Mouse (Mus musculus) monocyte, adult 2 months (primary cell): ENCODE data around the gene BC048562.

Experiments used
- DNase-seq, 2 experiments: peaks; one replicate each; pipeline ENCODE4 v3.0.0; 2022; ENCODE audit warnings: low spot score in 2 of 2, low read depth in 1 of 2

Gene BC048562

DNA sequence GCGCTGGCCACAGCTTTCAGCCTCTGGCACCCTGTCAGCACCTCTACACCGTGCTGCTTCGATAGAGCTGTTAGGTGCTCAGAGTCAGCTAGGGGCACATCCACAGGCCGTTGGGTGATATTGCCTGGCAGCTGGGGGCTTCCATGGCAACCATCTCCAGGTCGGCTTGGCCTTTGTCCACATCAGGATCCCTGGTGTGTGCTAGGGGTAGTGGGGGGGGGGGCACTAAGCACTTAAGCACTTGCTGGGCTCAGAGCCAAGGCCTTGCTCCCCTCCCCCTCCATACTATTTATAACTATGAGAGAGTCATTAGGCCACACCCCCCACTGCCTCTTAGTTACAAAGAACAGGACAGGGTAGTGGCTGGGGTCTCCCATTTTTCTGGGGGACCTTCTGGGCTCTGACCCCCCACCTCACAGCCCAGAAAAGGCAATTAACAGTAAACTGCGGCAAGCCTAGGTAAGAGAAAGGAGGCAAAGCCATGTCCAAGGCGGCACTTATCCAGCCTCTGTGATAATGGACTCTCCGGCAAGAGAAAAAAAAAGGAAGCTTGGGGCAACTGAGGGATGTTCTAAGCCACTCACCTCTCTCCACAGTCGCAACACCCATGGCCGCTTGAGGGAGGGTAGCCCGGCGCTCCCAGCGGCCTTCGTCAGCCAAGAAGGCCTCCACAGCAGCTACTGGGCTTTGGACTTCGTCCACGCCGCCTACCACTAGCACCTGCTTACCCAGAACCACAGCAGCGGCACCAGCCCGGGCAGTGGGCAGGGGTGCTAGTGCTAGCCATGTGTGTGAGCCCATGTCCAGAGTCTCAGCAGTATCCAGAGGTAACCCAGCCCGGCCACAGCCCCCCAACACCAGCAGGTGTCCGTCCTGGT, 14.2 kb downstream of the BC048562 start:
- DNase-seq: no peak

- DNase-seq: no peak
Observed at GRCm38 (mm10) chr9:108451170-108451493, 14.8 kb downstream of the BC048562 start.

DNA sequence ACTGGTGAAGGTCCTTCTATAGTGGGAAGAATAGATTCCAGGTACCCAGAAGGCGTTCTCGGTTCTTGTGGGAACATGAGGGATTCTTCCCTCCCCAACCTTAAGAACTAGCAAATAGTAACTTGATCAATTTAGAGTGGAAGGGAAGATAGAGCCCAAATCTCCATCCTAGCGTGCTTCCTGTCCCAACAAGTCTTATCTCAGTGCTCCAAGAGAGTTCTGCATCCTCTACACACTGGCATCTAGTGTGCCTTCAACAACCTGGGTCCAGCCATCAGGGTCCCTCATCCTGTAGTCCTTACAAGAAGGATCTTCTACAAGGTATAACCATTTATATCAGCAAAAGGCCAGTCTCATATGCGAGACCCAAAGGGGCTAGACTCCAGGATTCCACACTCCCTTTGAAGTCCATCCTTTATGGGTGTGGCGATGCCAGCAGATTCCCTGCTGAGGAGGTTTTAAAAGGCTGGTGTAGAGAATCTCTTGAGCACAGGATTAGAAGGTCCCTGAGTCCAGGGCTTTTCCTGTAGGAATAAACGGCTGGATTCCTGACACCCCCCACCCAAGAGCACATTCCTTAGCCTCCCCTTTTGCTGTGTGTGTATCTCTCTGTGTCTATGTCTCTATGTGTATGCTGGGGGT, 15.4 kb downstream of the BC048562 start:
- no peak for DNase-seq

DNA sequence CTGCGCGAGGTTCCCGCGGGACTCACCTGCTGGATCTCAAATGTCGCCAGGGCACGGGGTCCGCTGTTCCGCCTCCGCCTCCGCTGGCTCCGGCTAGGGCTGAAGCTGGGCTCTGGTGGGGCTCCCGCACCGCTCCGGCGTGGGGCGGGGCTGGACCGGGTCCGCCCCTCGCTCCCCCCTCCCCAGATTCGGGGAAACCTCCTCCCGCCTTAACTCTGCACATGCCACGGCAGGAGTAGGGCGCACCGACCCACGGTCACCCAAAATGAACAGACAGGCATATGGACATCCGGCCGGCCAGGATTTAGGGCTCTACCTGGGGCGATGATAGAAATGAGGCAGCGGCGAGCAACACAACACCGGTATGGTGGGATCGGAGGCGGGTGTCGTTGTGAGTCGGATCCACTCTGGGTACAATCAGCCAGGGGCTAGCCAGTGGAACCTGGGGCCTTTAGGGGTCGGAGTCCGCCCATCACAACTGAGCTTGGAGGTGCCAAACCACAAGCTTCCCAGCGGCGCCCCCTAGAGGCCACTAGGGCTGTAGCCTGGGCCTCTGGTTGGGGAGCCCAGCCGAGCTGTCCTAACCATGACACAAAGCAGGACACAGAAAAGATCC, 16.1 kb downstream of the BC048562 start:
- DNase-seq: peak in 1 of 2 experiments; percentile 61

- no peak for DNase-seq
Observed at GRCm38 (mm10) chr9:108452911-108453310, 16.6 kb downstream of the BC048562 start.

GRCm38 (mm10) chr9:108453458-108453857, 17.2 kb downstream of the BC048562 start:
- DNase-seq: no peak

GRCm38 (mm10) chr9:108454429-108454828, 18.1 kb downstream of the BC048562 start:
- no peak for DNase-seq

DNA sequence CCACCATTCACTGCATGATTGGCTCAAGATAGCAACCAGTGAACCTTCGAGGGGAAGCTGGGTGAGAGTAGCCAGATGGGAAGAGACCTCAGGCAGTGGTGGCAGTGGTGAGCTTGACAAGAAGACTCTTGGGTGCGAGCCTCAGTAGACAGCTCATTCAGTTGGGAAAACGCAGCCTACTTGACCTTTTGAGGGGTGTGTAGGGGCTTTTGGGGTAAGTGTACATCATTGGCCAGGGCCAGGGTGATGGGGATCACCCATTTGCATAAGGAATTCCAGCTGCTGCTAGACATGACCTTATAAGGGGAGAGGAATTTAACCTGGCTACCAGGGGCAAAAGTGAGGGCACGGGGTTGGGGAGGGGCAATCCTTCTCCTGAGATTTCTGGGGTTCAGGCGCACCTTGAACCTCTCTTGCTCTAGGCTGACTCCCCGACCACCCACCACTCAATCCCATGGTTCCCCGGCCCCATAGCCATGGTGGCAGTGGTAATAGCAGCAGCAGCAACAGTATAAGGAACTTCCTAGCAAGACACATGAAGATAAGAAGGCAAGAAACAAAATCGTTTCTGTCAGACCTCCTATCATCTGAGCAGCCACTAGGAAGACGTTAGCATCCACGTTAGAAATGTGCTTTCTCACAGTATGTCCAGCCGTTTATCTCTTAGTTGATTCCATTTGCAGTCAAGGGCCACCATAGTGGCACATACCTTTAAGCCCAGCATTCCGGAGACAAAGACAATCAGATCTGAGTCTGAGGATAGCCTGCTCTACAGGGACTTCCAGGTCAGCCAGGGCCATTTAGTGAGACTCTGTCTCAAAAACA, 19.7 kb downstream of the BC048562 start:
- DNase-seq: no peak

DNA sequence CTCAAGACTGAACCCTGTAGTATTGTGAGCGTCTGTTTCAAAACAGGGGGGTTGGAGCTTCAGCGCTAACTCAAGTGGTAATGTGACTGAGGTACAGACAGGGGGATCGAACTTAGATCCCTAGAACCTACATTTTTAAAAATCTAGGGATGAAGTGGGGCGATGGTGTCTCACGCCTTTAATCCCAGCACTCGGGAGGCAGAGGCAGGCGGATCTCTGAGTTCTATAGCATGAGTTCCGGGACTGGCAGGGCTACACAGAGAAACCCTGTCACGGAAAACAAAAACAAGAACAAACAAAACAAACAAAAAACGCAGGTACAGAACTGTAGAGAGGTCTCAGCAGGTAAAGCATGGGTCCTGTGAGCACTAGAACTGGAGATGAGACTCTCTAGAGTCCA, 20.7 kb downstream of the BC048562 start:
- DNase-seq: no peak

GRCm38 (mm10) chr9:108459939-108460318, 23.6 kb downstream of the BC048562 start:
- peak in 1 of 2 experiments; percentile 14 for DNase-seq

DNA sequence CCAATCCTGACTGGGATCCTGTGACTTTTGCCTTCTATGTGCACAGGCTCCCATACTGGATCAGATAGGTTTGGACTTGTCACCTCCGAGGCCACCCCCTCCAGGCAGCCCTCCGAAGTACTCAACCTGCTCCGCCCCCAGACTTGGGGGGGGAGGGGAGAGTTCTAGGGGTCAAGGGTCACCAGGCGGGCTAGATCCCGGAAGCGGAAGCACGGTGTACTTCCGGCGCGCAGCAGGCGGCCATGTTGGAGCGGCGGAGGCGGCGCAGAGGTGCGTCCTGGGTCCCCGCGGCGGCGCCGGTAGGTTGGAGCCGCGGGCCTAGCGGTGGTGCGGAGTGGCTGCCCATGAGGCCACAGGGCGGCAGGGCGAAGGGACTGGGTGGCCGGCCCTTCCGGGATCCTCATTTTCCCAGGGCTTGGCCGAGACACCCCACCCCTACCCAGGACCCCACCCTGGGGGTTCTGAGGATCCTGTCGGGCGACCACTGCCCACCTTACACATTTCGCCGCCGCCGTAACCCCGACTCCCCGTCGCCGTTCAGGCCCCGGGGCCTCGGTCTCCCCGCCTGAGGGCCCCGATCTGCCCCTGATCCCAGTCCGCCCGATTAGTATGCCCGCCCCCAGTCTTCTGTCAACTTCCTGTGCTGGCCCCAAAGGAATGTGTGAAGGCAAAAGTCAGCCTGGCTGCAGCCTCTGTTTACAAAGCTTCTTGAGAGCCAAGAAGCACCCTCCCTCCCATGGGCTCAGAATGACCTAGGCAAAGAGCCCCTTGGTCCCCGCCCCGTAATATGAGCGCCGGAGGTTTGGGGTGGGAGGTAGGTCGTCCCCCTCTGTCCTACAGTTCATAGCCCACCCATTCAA, 24.3 kb downstream of the BC048562 start, which contains the start of gene Ccdc71:
Gene Ccdc71 (plus strand): TSS at position 209 of the 860 bp plus-strand sequence.
- DNase-seq: peak; percentile 43 to 64

- no peak for DNase-seq
Observed at GRCm38 (mm10) chr9:108461181-108461631, 24.9 kb downstream of the BC048562 start, which contains the start of gene Klhdc8b. Gene Klhdc8b, minus strand, starts transcription at chr9:108461581.

DNA sequence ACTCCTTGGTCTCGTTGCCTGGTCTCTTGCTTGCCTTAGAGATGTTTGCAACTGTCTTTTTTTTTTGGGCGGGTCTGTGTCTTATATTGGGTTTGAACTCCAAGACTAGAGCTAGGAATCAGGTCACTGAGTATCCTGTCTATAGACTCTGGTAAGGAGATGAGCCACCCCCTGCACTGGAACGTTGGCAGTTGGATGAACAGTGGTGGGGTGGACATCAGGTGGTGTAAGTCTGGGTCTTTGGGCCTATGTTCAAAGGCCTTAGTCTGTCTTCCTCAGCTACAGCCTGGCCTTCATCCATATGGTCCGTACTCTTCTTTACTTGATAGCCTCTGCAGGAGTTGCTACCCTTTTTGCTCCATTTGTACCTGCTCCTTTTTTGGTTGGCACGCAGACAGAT, 25.4 kb downstream of the BC048562 start:
- no peak for DNase-seq

DNA sequence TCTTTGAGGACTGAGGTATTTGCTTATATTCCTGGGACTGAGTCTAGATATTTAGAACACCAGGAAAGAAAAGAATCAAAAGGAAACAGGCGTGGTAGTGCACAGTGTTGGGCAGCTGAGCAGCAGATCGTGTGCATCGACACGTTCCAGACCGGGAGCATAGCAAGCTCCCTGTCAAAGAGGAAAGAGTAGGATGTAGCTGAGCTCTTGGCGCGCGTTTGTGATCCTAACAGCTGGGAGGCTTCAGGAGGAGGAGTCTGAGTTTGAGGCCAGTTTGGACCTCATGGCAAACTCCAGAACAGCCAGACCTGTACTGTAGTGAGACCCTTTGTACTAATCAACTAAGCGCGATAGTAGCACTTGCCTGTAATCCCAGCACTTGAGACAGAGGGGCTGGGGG, 25.9 kb downstream of the BC048562 start:
- DNase-seq: no peak

DNA sequence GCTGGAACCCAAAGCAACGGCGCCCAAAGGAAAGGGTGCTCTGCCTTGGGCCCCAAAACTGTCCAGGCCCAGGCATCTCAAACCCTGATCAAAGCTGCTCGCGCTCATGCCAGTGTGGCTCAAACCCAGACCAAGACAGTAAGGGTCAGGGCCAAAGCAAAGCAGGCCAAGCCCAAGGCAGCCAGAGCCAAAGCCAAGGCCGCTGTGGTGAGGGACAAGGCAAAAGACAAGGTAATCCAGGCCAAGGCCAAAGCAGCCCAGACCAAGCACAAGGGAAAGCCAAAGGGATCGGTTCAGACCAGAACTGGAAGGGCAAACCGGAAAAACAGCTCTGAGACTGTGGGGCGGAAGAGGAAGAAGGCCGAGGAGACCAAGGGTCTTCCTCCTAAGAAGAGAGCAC, 27.4 kb downstream of the BC048562 start:
- DNase-seq: no peak

GRCm38 (mm10) chr9:108466219-108466618, 29.9 kb downstream of the BC048562 start:
- no peak for DNase-seq

GRCm38 (mm10) chr9:108469430-108469829, 33.1 kb downstream of the BC048562 start:
- no peak for DNase-seq

- no peak for DNase-seq
Observed at GRCm38 (mm10) chr9:108469845-108470244, 33.6 kb downstream of the BC048562 start.

DNA sequence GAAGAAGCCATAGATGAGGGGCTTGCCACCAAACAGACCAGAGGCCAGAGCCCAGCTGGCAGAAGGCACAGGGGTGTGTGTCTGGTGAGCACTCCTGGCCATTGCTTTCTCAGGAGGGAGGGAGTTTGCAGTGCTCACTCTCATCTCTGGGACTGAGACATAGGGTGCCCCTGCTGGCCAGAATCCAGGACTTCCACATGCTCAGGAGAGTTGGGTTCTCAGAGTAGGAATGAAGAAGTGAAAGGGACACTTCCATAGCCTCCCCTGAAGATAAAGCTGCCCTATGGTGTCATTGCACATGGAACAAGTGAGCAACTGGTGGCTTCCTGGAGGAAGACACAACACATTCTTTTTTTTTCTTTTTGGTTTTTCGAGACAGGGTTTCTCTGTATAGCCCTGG, 38.2 kb downstream of the BC048562 start:
- DNase-seq: no peak

DNA sequence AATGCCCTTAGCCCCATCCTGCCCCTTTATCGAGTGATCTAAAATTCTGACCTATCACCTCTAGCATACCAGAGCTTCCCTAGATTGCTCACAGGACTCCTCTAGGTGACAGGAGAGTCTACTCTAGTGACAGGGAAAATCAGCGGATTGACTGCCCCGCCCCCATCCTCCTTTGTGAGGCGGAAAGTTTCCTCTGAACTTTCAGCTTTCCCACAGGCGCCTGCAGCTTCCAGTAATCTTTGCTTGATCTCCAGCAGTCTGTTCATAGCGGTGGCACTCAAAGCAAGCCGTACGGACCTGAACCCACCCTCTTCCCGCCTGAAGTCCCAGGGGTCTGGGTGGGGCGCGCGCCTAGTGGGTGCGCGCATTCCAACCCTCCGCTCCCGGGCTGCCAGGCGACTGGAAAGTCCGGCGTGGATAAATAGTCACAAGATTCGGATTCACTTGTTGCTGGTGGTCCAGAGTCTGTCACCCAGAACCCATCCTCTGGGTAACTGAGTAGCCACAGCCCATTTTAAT, 42.4 kb downstream of the BC048562 start:
- no peak for DNase-seq
